Mouse (Mus musculus) hindbrain, postnatal 0 days (tissue): ENCODE measurements at regions not wholly inside any gene's neighbourhood (a gene's known extent, or its start where the extent isn't known, plus 50 kb on each side); places are given as distances from the start of the nearest gene placed in this dataset.

ENCODE experiments used
- ATAC-seq: fragments of 200-750 bp; cut with Nextera tagmentation; 2 replicates; pipeline ENCODE4 v1.8.0; 2017; ENCODE audit warnings: mild to moderate bottlenecking, moderate TSS enrichment, moderate library complexity
- DNase-seq: peaks from one replicate; pipeline ENCODE4 v3.0.0-alpha.2; 2015; ENCODE audit warnings: low spot score
- H3K27ac ChIP-seq: fragments of 300-500 bp; sonication (generic); 2 replicates; pipeline ENCODE4 v1.5.1; 2014; ENCODE audit warnings: mild to moderate bottlenecking
- H3K27me3 ChIP-seq: fragments of 300-500 bp; sonication (generic); 2 replicates; pipeline ENCODE4 v1.6.1; 2014; ENCODE audit warnings: low read length, mixed read lengths; ENCODE audit not compliant: insufficient read depth
- H3K36me3 ChIP-seq: fragments of 300-500 bp; sonication (generic); 2 replicates; pipeline ENCODE4 v1.6.1; 2014; ENCODE audit warnings: low read length, mixed read lengths; ENCODE audit not compliant: insufficient read depth
- H3K4me1 ChIP-seq: fragments of 300-500 bp; sonication (generic); 2 replicates; pipeline ENCODE4 v1.6.1; 2014; ENCODE audit warnings: antibody characterized with exemption, low read length, mixed read lengths; ENCODE audit not compliant: insufficient read depth
- H3K4me2 ChIP-seq: fragments of 300-500 bp; sonication (generic); 2 replicates; pipeline ENCODE4 v1.6.1; 2014; ENCODE audit warnings: low read depth, mild to moderate bottlenecking, low read length, moderate library complexity, mixed read lengths
- H3K4me3 ChIP-seq: fragments of 300-500 bp; sonication (generic); 2 replicates; pipeline ENCODE4 v1.5.1; 2014; ENCODE audit warnings: low read length
- H3K9ac ChIP-seq: fragments of 300-500 bp; sonication (generic); replicated peaks from 2 replicates; pipeline ENCODE4 v1.6.1; 2014; ENCODE audit warnings: mild to moderate bottlenecking, low read length, moderate library complexity, mixed read lengths
- H3K9me3 ChIP-seq: fragments of 300-500 bp; sonication (generic); 2 replicates; pipeline ENCODE4 v1.6.1; 2016; ENCODE audit warnings: low read length, mixed read lengths
- CTCF ChIP-seq: IDR thresholded peaks from 2 replicates; pipeline ENCODE4 v1.5.1; 2016; ENCODE audit warnings: antibody characterized with exemption, control low read depth, low read depth
- WGBS: fragments of 180-500 bp; shearing (Covaris S2); extraction: QIAGEN DNeasy Blood & Tissue Kit; methylation state at CpG from one replicate; pipeline ENCODE4 v1.1.7; 2014; 5-methylcytosine and 5-hydroxymethylcytosine counted together

- H3K27ac ChIP-seq, result no peak overlapping the region
- H3K4me3 ChIP-seq, result no peak overlapping the region
- no peaks in the 10 kb centered on the region for H3K27me3 ChIP-seq
- TF ChIP-seq CTCF, result no peak
- H3K9ac ChIP-seq, result no peak overlapping the region
- no peak for ATAC-seq
- no peaks in the 10 kb centered on the region for H3K4me1 ChIP-seq
- H3K36me3 ChIP-seq, result no peaks in the 10 kb centered on the region
- no peak overlapping the region for H3K4me2 ChIP-seq
- no peak for DNase-seq
- 96% methylated on average over 3 of the region's 3 CpGs for WGBS
- no peaks in the 10 kb centered on the region for H3K9me3 ChIP-seq
Observed at GRCm38 (mm10) chrX:11818634-11819033, 341.5 kb downstream of the Bcor start.

- ATAC-seq (no peak), DNase-seq (no peak)
- Histone ChIP-seq H3K4me1 (no peaks in the 10 kb centered on the region), H3K36me3 (no peaks in the 10 kb centered on the region), H3K9me3 (no peaks in the 10 kb centered on the region), H3K4me2 (no peak overlapping the region), H3K4me3 (no peak overlapping the region), H3K27me3 (no peaks in the 10 kb centered on the region), H3K27ac (no peak overlapping the region), H3K9ac (no peak overlapping the region)
- no peak for TF ChIP-seq CTCF
- 61% methylated on average over 2 of the region's 2 CpGs for WGBS
Observed at GRCm38 (mm10) chrX:11821165-11821564, 339.0 kb downstream of the Bcor start.

GRCm38 (mm10) chrX:11821880-11822768 is 338.0 kb downstream of the Bcor start:
- WGBS, result 39% methylated on average over 16 of the region's 16 CpGs

GRCm38 (mm10) chrX:11825948-11826347 is 334.2 kb downstream of the Bcor start:
- no peaks in the 10 kb centered on the region for H3K9me3 ChIP-seq
- no peak overlapping the region for H3K27ac ChIP-seq
- H3K9ac ChIP-seq, result no peak overlapping the region
- no peak for TF ChIP-seq CTCF
- no peaks in the 10 kb centered on the region for H3K27me3 ChIP-seq
- DNase-seq (no peak), ATAC-seq (no peak)
- no peak overlapping the region for H3K4me3 ChIP-seq
- WGBS, result 79% methylated on average over 1 of the region's 1 CpGs
- H3K4me2 ChIP-seq, result no peak overlapping the region
- H3K4me1 ChIP-seq, result no peaks in the 10 kb centered on the region
- no peaks in the 10 kb centered on the region for H3K36me3 ChIP-seq

More at GRCm38 (mm10) chrX:11821880-11822768, 338.0 kb downstream of the Bcor start:
- H3K27ac ChIP-seq, result no peak overlapping the region
- DNase-seq (peak; percentile 81), ATAC-seq (peak; percentile 94)
- no peaks in the 10 kb centered on the region for H3K9me3 ChIP-seq
- no peaks in the 10 kb centered on the region for H3K36me3 ChIP-seq
- TF ChIP-seq CTCF, result no peak
- no peak overlapping the region for H3K4me2 ChIP-seq
- no peak overlapping the region for H3K4me3 ChIP-seq
- no peaks in the 10 kb centered on the region for H3K27me3 ChIP-seq
- no peaks in the 10 kb centered on the region for H3K4me1 ChIP-seq
- H3K9ac ChIP-seq, result no peak overlapping the region

- Histone ChIP-seq H3K9ac (no peak overlapping the region), H3K27ac (no peak overlapping the region), H3K36me3 (no peaks in the 10 kb centered on the region), H3K4me3 (no peak overlapping the region), H3K27me3 (no peaks in the 10 kb centered on the region), H3K9me3 (no peaks in the 10 kb centered on the region), H3K4me1 (no peaks in the 10 kb centered on the region), H3K4me2 (0 out of 2 replicates have a peak overlapping the region, but pooled peaks have one; percentile 16)
- DNase-seq (peak; percentile 33), ATAC-seq (no peak; the same call in 1 of the 2 replicates)
- 34% methylated on average over 20 of the region's 20 CpGs for WGBS
- TF ChIP-seq CTCF, result no peak
Observed at GRCm38 (mm10) chrX:11826737-11827408, 333.3 kb downstream of the Bcor start.

GRCm38 (mm10) chrX:11829411-11830002 is 330.6 kb downstream of the Bcor start:
- no peaks in the 10 kb centered on the region for H3K4me1 ChIP-seq
- H3K9me3 ChIP-seq, result no peaks in the 10 kb centered on the region
- H3K9ac ChIP-seq, result no peak overlapping the region
- ATAC-seq (no peak), DNase-seq (no peak)
- H3K27ac ChIP-seq, result no peak overlapping the region
- H3K27me3 ChIP-seq, result no peaks in the 10 kb centered on the region
- H3K4me2 ChIP-seq, result no peak overlapping the region
- no peak overlapping the region for H3K4me3 ChIP-seq
- no peaks in the 10 kb centered on the region for H3K36me3 ChIP-seq
- no peak for TF ChIP-seq CTCF
- WGBS, result 77% methylated on average over 12 of the region's 12 CpGs
